Mouse (Mus musculus) midbrain, embryonic 15.5 days (tissue): ENCODE results near the gene Tpra1. TPM values are rescaled to one million over a fixed set of nuclear protein-coding genes. Genes with fewer than 3 reads are reported as not detected.

Experiments used
- polyA plus RNA-seq: library from polyadenylated mRNA; unstranded; fragments of >200 nt; fragmentation: Nextera tagmentation; extraction: Ambion mirVana; gene quantifications from 2 replicates; pipeline ENCODE4 v1.2.1, GENCODE M21; 2015

The Tpra1 gene
- polyA plus RNA-seq, 1 experiment from 2014 or later: 102 TPM

Other genes with a start within 250 kb of the Tpra1 start
- 30.7 and 36.2 TPM in 2 replicates for gene Mgll, start 177.8 kb upstream of the Tpra1 start, polyA plus RNA-seq
- 40.4 and 42.5 TPM in 2 replicates for gene Abtb1, start 60.3 kb upstream of the Tpra1 start, polyA plus RNA-seq
- 697 and 723 TPM in 2 replicates for gene Podxl2, start 27.2 kb upstream of the Tpra1 start, polyA plus RNA-seq
- gene Mcm2, start 3.5 kb upstream of the Tpra1 start, polyA plus RNA-seq: 24.7 and 28.8 TPM in 2 replicates